Mouse (Mus musculus): ENCODE results near the gene Klhl22. TPM values are rescaled to one million over a fixed set of nuclear protein-coding genes. Genes with fewer than 3 reads are reported as not detected.
"Not testable (repeated sequence)": the region's sequence is repeated elsewhere in the genome, so short reads cannot be mapped to it uniquely, and the experiment has no call there.

Gene Klhl22
- polyA plus RNA-seq, 1 experiment from 2014 or later = 98.9 TPM

DNA sequence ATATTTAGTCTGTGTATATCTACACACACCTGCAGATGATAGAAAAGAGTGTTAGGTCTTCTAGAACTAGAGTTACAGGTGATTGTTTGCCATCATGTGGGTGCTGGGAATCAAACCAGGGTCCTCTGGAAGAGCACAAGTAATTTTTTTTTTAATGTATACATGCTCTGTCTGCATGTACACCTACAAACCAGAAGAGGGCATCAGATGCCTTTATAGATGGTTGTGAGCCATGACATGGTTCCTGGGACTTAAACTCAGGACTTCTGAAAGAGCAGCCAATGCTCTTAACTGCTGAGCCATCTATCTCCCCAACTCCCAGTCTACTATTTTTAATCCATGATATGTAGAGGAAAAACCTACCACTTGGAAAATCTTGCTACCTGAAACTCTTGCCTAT lies 29.4 kb upstream of the Klhl22 start:
- Histone ChIP-seq H3K27me3 (ENCODE audit: control insufficient read depth, insufficient read depth, low read length) (no peaks in the 10 kb centered on the region), H3K4me2 (ENCODE audit: low read depth, low read length) (no peak overlapping the region), H3K9ac (replicated peaks; ENCODE audit: low read depth, low read length) (no peak overlapping the region), H3K4me1 (ENCODE audit: control insufficient read depth, insufficient read depth, low read length) (no peaks in the 10 kb centered on the region), H3K27ac (ENCODE audit: low read depth, low read length) (no peak overlapping the region), H3K36me3 (ENCODE audit: control insufficient read depth, insufficient read depth, low read length) (no peaks in the 10 kb centered on the region), H3K4me3 (ENCODE audit: low read depth, low read length) (no peak overlapping the region), H3K9me3 (ENCODE audit: control insufficient read depth, low read length) (no peaks in the 10 kb centered on the region)
- ATAC-seq (ENCODE audit: low read depth) = no peak

- whole genome bisulfite sequencing = 49% methylated on average over 3 of the region's 3 CpGs
- no peaks in the 10 kb centered on the region for H3K4me1 ChIP-seq (ENCODE audit: control insufficient read depth, insufficient read depth, low read length)
Measured at GRCm38 (mm10) chr16:17732021-17732420, 27.4 kb upstream of the Klhl22 start.

GRCm38 (mm10) chr16:17732431-17732830 lies 27.0 kb upstream of the Klhl22 start:
- no peak for ATAC-seq (ENCODE audit: low read depth)
- no peaks in the 10 kb centered on the region for H3K4me1 ChIP-seq (ENCODE audit: control insufficient read depth, insufficient read depth, low read length)
- H3K4me2 ChIP-seq (ENCODE audit: low read depth, low read length) = no peak overlapping the region
- H3K9me3 ChIP-seq (ENCODE audit: control insufficient read depth, low read length) = no peaks in the 10 kb centered on the region
- H3K36me3 ChIP-seq (ENCODE audit: control insufficient read depth, insufficient read depth, low read length) = no peaks in the 10 kb centered on the region
- 79% methylated on average over 6 of the region's 6 CpGs for WGBS
- H3K27me3 ChIP-seq (ENCODE audit: control insufficient read depth, insufficient read depth, low read length) = no peaks in the 10 kb centered on the region
- no peak overlapping the region for H3K9ac ChIP-seq (replicated peaks; ENCODE audit: low read depth, low read length)
- H3K4me3 ChIP-seq (ENCODE audit: low read depth, low read length) = no peak overlapping the region
- H3K27ac ChIP-seq (ENCODE audit: low read depth, low read length) = no peak overlapping the region

More at GRCm38 (mm10) chr16:17732021-17732420, 27.4 kb upstream of the Klhl22 start:
- Histone ChIP-seq H3K9me3 (ENCODE audit: control insufficient read depth, low read length) (no peaks in the 10 kb centered on the region), H3K4me2 (ENCODE audit: low read depth, low read length) (no peak overlapping the region), H3K36me3 (ENCODE audit: control insufficient read depth, insufficient read depth, low read length) (no peaks in the 10 kb centered on the region), H3K4me3 (ENCODE audit: low read depth, low read length) (no peak overlapping the region), H3K27ac (ENCODE audit: low read depth, low read length) (no peak overlapping the region), H3K27me3 (ENCODE audit: control insufficient read depth, insufficient read depth, low read length) (no peaks in the 10 kb centered on the region), H3K9ac (replicated peaks; ENCODE audit: low read depth, low read length) (no peak overlapping the region)
- no peak for ATAC-seq (ENCODE audit: low read depth)

DNA sequence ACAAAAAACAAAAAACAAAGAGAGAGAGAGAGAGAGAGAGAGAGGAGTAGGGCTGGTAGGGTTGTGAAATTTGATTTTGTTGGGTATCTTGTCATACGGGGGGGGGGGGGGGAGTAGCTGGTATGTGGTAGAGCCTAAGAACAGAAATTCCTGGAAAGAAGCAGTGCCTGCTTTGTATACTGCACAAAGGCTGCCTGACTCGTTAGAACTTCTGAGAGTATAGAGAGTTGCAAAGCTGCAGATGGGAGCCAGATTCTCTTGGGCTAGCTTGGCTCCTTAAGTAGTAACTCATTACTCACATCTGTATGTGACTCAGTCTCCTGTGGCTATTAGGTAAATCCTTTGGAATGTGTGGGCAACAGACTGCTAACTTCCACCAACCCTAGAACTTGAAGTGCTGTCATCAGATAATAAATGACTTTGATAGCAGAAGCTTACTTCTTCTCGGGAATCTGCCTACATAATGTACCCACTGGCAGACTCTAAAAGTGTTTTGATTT lies 26.5 kb upstream of the Klhl22 start, which contains the start of gene Med15:
Med15 (minus strand) TSS at position 51 of the 500 bp plus-strand sequence.
- no peak for ATAC-seq (ENCODE audit: low read depth)
- H3K4me3 ChIP-seq (ENCODE audit: low read depth, low read length) = no peak within 1 kb of the TSS
- H3K4me1 ChIP-seq (ENCODE audit: control insufficient read depth, insufficient read depth, low read length) = no peaks in the 10 kb centered on the region
- H3K27ac ChIP-seq (ENCODE audit: low read depth, low read length) = no peak within 1 kb of the TSS
- H3K9me3 ChIP-seq (ENCODE audit: control insufficient read depth, low read length) = no peaks in the 10 kb centered on the region
- no peaks in the 10 kb centered on the region for H3K27me3 ChIP-seq (ENCODE audit: control insufficient read depth, insufficient read depth, low read length)
- H3K36me3 ChIP-seq (ENCODE audit: control insufficient read depth, insufficient read depth, low read length) = no peaks in the 10 kb centered on the region
- no peak within 1 kb of the TSS for H3K9ac ChIP-seq (replicated peaks; ENCODE audit: low read depth, low read length)
- no peak within 1 kb of the TSS for H3K4me2 ChIP-seq (ENCODE audit: low read depth, low read length)
- 65% methylated on average over 3 of the region's 3 CpGs for WGBS

- 71% methylated on average over 2 of the region's 2 CpGs for WGBS
- no peaks in the 10 kb centered on the region for H3K36me3 ChIP-seq (ENCODE audit: control insufficient read depth, insufficient read depth, low read length)
- no peak overlapping the region; the same call in 1 of the 2 replicates for H3K4me2 ChIP-seq (ENCODE audit: low read depth, low read length)
- ATAC-seq (ENCODE audit: low read depth) = no peak
- H3K27ac ChIP-seq (ENCODE audit: low read depth, low read length) = no peak overlapping the region
- H3K9ac ChIP-seq (replicated peaks; ENCODE audit: low read depth, low read length) = no peak overlapping the region
- H3K27me3 ChIP-seq (ENCODE audit: control insufficient read depth, insufficient read depth, low read length) = no peaks in the 10 kb centered on the region
- no peaks in the 10 kb centered on the region for H3K4me1 ChIP-seq (ENCODE audit: control insufficient read depth, insufficient read depth, low read length)
- H3K4me3 ChIP-seq (ENCODE audit: low read depth, low read length) = no peak overlapping the region
- no peaks in the 10 kb centered on the region for H3K9me3 ChIP-seq (ENCODE audit: control insufficient read depth, low read length)
Measured at GRCm38 (mm10) chr16:17733646-17734045, 25.8 kb upstream of the Klhl22 start.

GRCm38 (mm10) chr16:17734872-17735271 lies 24.5 kb upstream of the Klhl22 start:
- not testable (repeated sequence) for ATAC-seq (ENCODE audit: low read depth); H3K9me3 ChIP-seq (ENCODE audit: control insufficient read depth, low read length); H3K27ac ChIP-seq (ENCODE audit: low read depth, low read length); H3K27me3 ChIP-seq (ENCODE audit: control insufficient read depth, insufficient read depth, low read length); H3K36me3 ChIP-seq (ENCODE audit: control insufficient read depth, insufficient read depth, low read length); H3K4me2 ChIP-seq (ENCODE audit: low read depth, low read length); H3K4me1 ChIP-seq (ENCODE audit: control insufficient read depth, insufficient read depth, low read length); H3K4me3 ChIP-seq (ENCODE audit: low read depth, low read length); H3K9ac ChIP-seq (replicated peaks; ENCODE audit: low read depth, low read length)
- 87% methylated on average over 6 of the region's 6 CpGs for WGBS

DNA sequence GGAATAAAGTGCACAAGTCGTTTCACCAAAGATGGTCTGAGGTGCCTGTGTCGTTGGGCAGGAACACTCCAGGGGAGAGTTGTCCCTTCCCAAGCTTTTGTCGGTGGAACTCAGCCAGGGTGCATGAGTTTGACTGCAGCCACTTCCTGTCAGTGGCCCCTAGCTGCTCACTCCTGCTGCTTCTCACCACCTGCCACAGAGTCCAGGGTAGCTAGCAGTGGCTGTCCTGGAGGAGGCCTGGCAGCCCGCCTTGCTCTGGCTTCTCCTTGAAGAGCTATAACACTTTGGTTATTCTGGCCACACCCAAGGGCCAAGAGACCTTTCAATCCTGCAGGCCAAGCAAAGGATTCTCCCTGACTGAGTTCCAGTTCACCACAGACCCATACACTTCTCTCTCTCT lies 23.3 kb upstream of the Klhl22 start:
- no peak for ATAC-seq (ENCODE audit: low read depth)
- H3K9me3 ChIP-seq (ENCODE audit: control insufficient read depth, low read length) = no peaks in the 10 kb centered on the region
- H3K27me3 ChIP-seq (ENCODE audit: control insufficient read depth, insufficient read depth, low read length) = no peaks in the 10 kb centered on the region
- H3K4me3 ChIP-seq (ENCODE audit: low read depth, low read length) = no peak overlapping the region
- no peaks in the 10 kb centered on the region for H3K4me1 ChIP-seq (ENCODE audit: control insufficient read depth, insufficient read depth, low read length)
- no peak overlapping the region for H3K27ac ChIP-seq (ENCODE audit: low read depth, low read length)
- H3K4me2 ChIP-seq (ENCODE audit: low read depth, low read length) = no peak overlapping the region
- WGBS = 50% methylated on average over 4 of the region's 4 CpGs
- no peak overlapping the region for H3K9ac ChIP-seq (replicated peaks; ENCODE audit: low read depth, low read length)
- no peaks in the 10 kb centered on the region for H3K36me3 ChIP-seq (ENCODE audit: control insufficient read depth, insufficient read depth, low read length)

DNA sequence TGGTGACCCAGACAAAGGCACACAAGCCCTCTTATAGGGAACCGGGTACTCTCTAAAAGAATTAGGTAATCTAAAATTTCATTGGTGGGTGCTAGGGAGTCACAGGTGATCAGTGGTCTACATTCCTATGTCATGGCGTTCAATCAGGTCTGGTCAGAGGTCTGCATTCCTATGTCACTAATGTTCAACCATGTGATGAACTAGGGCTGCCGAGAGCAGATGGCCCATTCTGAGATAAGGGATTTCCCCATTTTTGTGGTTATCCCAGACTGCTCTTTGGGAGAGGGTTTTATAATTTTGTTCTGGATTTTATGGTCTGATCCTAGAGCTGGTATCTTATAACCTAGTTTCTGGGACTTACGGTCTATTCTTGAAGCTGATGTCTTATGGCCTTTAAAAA lies 19.3 kb upstream of the Klhl22 start:
- Histone ChIP-seq H3K36me3 (ENCODE audit: control insufficient read depth, insufficient read depth, low read length) (no peaks in the 10 kb centered on the region), H3K9ac (replicated peaks; ENCODE audit: low read depth, low read length) (no peak overlapping the region), H3K27ac (ENCODE audit: low read depth, low read length) (no peak overlapping the region), H3K9me3 (ENCODE audit: control insufficient read depth, low read length) (no peaks in the 10 kb centered on the region), H3K4me1 (ENCODE audit: control insufficient read depth, insufficient read depth, low read length) (no peaks in the 10 kb centered on the region), H3K4me3 (ENCODE audit: low read depth, low read length) (no peak overlapping the region), H3K4me2 (ENCODE audit: low read depth, low read length) (no peak overlapping the region), H3K27me3 (ENCODE audit: control insufficient read depth, insufficient read depth, low read length) (no peaks in the 10 kb centered on the region)
- WGBS = 90% methylated on average over 4 of the region's 4 CpGs
- no peak for ATAC-seq (ENCODE audit: low read depth)

- no peak overlapping the region for H3K4me2 ChIP-seq (ENCODE audit: low read depth, low read length)
- H3K4me1 ChIP-seq (ENCODE audit: control insufficient read depth, insufficient read depth, low read length) = no peaks in the 10 kb centered on the region
- no peaks in the 10 kb centered on the region for H3K27me3 ChIP-seq (ENCODE audit: control insufficient read depth, insufficient read depth, low read length)
- no peaks in the 10 kb centered on the region for H3K9me3 ChIP-seq (ENCODE audit: control insufficient read depth, low read length)
- no peak for ATAC-seq (ENCODE audit: low read depth)
- H3K27ac ChIP-seq (ENCODE audit: low read depth, low read length) = no peak overlapping the region
- WGBS = 88% methylated on average over 1 of the region's 1 CpGs
- H3K36me3 ChIP-seq (ENCODE audit: control insufficient read depth, insufficient read depth, low read length) = no peaks in the 10 kb centered on the region
- H3K4me3 ChIP-seq (ENCODE audit: low read depth, low read length) = no peak overlapping the region
- H3K9ac ChIP-seq (replicated peaks; ENCODE audit: low read depth, low read length) = no peak overlapping the region
Measured at GRCm38 (mm10) chr16:17742810-17743209, 16.6 kb upstream of the Klhl22 start.

Data from neural tube, embryonic 14.5 days (tissue).